Mouse (Mus musculus) liver, postnatal 0 days (tissue): ENCODE results near the gene Cacnb4. TPM values are rescaled to one million over a fixed set of nuclear protein-coding genes. Genes with fewer than 3 reads are reported as not detected.

ENCODE experiments used
- ATAC-seq: fragments of 200-750 bp; cut with Nextera tagmentation; 2 replicates; pipeline ENCODE4 v1.8.0; 2017; ENCODE audit warnings: mild to moderate bottlenecking, moderate library complexity
- DNase-seq: peaks from one replicate; pipeline ENCODE4 v3.0.0-alpha.2; 2016
- H3K27ac ChIP-seq: fragments of 300-500 bp; sonication (generic); 2 replicates; pipeline ENCODE4 v1.5.1; 2014; ENCODE audit warnings: antibody characterized with exemption, moderate library complexity, mild to moderate bottlenecking, low read depth
- H3K27me3 ChIP-seq: fragments of 300-500 bp; sonication (generic); 2 replicates; pipeline ENCODE4 v1.6.1; 2014; ENCODE audit warnings: low read length, control low read depth, mixed read lengths; ENCODE audit not compliant: insufficient read depth
- H3K36me3 ChIP-seq: fragments of 300-500 bp; sonication (generic); replicated peaks from 2 replicates; pipeline ENCODE4 v1.6.1; 2014; ENCODE audit warnings: mild to moderate bottlenecking, control low read depth, low read length, moderate library complexity, mixed read lengths; ENCODE audit not compliant: insufficient read depth
- H3K4me1 ChIP-seq: fragments of 300-500 bp; sonication (generic); 2 replicates; pipeline ENCODE4 v1.6.1; 2014; ENCODE audit warnings: antibody characterized with exemption, mild to moderate bottlenecking, control low read depth; ENCODE audit not compliant: insufficient read depth
- H3K4me2 ChIP-seq: fragments of 300-500 bp; sonication (generic); 2 replicates; pipeline ENCODE4 v1.6.1; 2014; ENCODE audit warnings: low read depth, mild to moderate bottlenecking, low read length, moderate library complexity, mixed read lengths
- H3K4me3 ChIP-seq: fragments of 300-500 bp; sonication (generic); 2 replicates; pipeline ENCODE4 v1.5.1; 2014; ENCODE audit warnings: low read depth, low read length
- H3K9ac ChIP-seq: fragments of 300-500 bp; sonication (generic); replicated peaks from 2 replicates; pipeline ENCODE4 v1.6.1; 2014; ENCODE audit warnings: mild to moderate bottlenecking, moderate library complexity
- H3K9me3 ChIP-seq: fragments of 300-500 bp; sonication (generic); 2 replicates; pipeline ENCODE4 v1.6.1; 2016; ENCODE audit warnings: mild to moderate bottlenecking, control low read depth, low read length, mixed read lengths
- CTCF ChIP-seq: sonication (generic); IDR thresholded peaks from 2 replicates; pipeline ENCODE4 v1.5.1; 2016; ENCODE audit warnings: antibody characterized with exemption, low read depth
- EP300 ChIP-seq: IDR thresholded peaks from 2 replicates; pipeline ENCODE4 v1.6.1; 2016; ENCODE audit warnings: antibody characterized with exemption, low read depth, mild to moderate bottlenecking
- WGBS: fragments of 180-500 bp; shearing (Covaris S2); extraction: QIAGEN DNeasy Blood & Tissue Kit; methylation state at CpG from one replicate; pipeline ENCODE4 v1.1.7; 2014; ENCODE audit not compliant: insufficient replicate concordance; 5-methylcytosine and 5-hydroxymethylcytosine counted together
- polyA plus RNA-seq: library from polyadenylated mRNA; unstranded; fragments of >200 nt; fragmentation: Nextera tagmentation; extraction: Ambion mirVana; gene quantifications from 2 replicates; pipeline ENCODE4 v1.2.1, GENCODE M21; 2015

The Cacnb4 gene
- polyA plus RNA-seq: 0.27 and 0.46 TPM in 2 replicates

- TF ChIP-seq EP300: no peak
- no peak for TF ChIP-seq CTCF
- no peak within 1 kb of the TSS for H3K27ac ChIP-seq
- DNase-seq (peak; percentile 34), ATAC-seq (peak; percentile 41; the same call in 1 of the 2 replicates)
- peak within 1 kb of the TSS; percentile 84 for H3K4me2 ChIP-seq
- H3K9ac ChIP-seq: 0 out of 2 replicates have a peak within 1 kb of the TSS, but pooled peaks have one; percentile 11
- H3K36me3 ChIP-seq: no peaks in the 10 kb centered on the region
- H3K4me1 ChIP-seq: peaks cover 7% of the 10 kb centered on the region; the same call in 1 of the 2 replicates
- H3K27me3 ChIP-seq: peaks cover 26% of the 10 kb centered on the region
- peak within 1 kb of the TSS; percentile 60 for H3K4me3 ChIP-seq
- H3K9me3 ChIP-seq: no peaks in the 10 kb centered on the region
- 0% methylated on average over 23 of the region's 77 CpGs for WGBS
Observed at GRCm38 (mm10) chr2:52676023-52676912, at the start of gene Cacnb4. Cacnb4 (minus strand) TSS chr2:52676831.

- H3K9ac ChIP-seq: no peak overlapping the region
- no peak overlapping the region for H3K27ac ChIP-seq
- H3K9me3 ChIP-seq: no peaks in the 10 kb centered on the region
- ATAC-seq (no peak), DNase-seq (no peak)
- TF ChIP-seq EP300: no peak
- WGBS: 79% methylated on average over 13 of the region's 13 CpGs
- H3K36me3 ChIP-seq: 0 out of 2 replicates have a peak, but pooled peaks cover 4% of the 10 kb centered on the region
- H3K4me3 ChIP-seq: no peak overlapping the region
- no peaks in the 10 kb centered on the region for H3K27me3 ChIP-seq
- H3K4me2 ChIP-seq: no peak overlapping the region
- H3K4me1 ChIP-seq: no peaks in the 10 kb centered on the region
Observed at GRCm38 (mm10) chr2:52720231-52721025, 43.8 kb upstream of the Cacnb4 start.

GRCm38 (mm10) chr2:52717076-52717475 is 40.4 kb upstream of the Cacnb4 start:
- ATAC-seq (no peak), DNase-seq (no peak)
- no peaks in the 10 kb centered on the region for H3K27me3 ChIP-seq
- H3K36me3 ChIP-seq: peaks cover 29% of the 10 kb centered on the region
- TF ChIP-seq EP300: no peak
- no peak for TF ChIP-seq CTCF
- H3K9me3 ChIP-seq: no peaks in the 10 kb centered on the region
- no peak overlapping the region for H3K27ac ChIP-seq
- H3K4me1 ChIP-seq: no peaks in the 10 kb centered on the region
- H3K4me3 ChIP-seq: no peak overlapping the region
- 87% methylated on average over 5 of the region's 5 CpGs for WGBS
- no peak overlapping the region for H3K9ac ChIP-seq
- no peak overlapping the region for H3K4me2 ChIP-seq

- Histone ChIP-seq H3K4me1 (no peaks in the 10 kb centered on the region), H3K9me3 (no peaks in the 10 kb centered on the region), H3K36me3 (peaks cover 29% of the 10 kb centered on the region), H3K27me3 (no peaks in the 10 kb centered on the region), H3K4me2 (no peak overlapping the region), H3K4me3 (no peak overlapping the region), H3K9ac (no peak overlapping the region), H3K27ac (no peak overlapping the region)
- no peak for TF ChIP-seq EP300
- TF ChIP-seq CTCF: no peak
- WGBS: 86% methylated on average over 6 of the region's 6 CpGs
- DNase-seq (no peak), ATAC-seq (no peak)
Observed at GRCm38 (mm10) chr2:52715538-52715937, 38.9 kb upstream of the Cacnb4 start.

- Histone ChIP-seq H3K4me3 (no peak overlapping the region), H3K27me3 (no peaks in the 10 kb centered on the region), H3K9me3 (no peaks in the 10 kb centered on the region), H3K9ac (no peak overlapping the region), H3K4me1 (no peaks in the 10 kb centered on the region), H3K4me2 (no peak overlapping the region), H3K36me3 (peaks cover 29% of the 10 kb centered on the region), H3K27ac (no peak overlapping the region)
- no peak for DNase-seq
- no peak for ATAC-seq
- TF ChIP-seq CTCF (no peak), EP300 (no peak)
- 88% methylated on average over 4 of the region's 4 CpGs for WGBS
Observed at GRCm38 (mm10) chr2:52714111-52714510, 37.5 kb upstream of the Cacnb4 start.

- no peak overlapping the region for H3K4me3 ChIP-seq
- ATAC-seq: no peak
- H3K9me3 ChIP-seq: no peaks in the 10 kb centered on the region
- H3K36me3 ChIP-seq: peaks cover 29% of the 10 kb centered on the region
- WGBS: 90% methylated on average over 2 of the region's 2 CpGs
- no peaks in the 10 kb centered on the region for H3K4me1 ChIP-seq
- no peaks in the 10 kb centered on the region for H3K27me3 ChIP-seq
- H3K4me2 ChIP-seq: no peak overlapping the region
- no peak overlapping the region for H3K27ac ChIP-seq
- no peak for DNase-seq
- TF ChIP-seq EP300 (no peak), CTCF (no peak)
- no peak overlapping the region for H3K9ac ChIP-seq
Observed at GRCm38 (mm10) chr2:52710804-52711203, 34.2 kb upstream of the Cacnb4 start.
